Mouse (Mus musculus): Measurements from ENCODE around the gene Edem3.
A peak's percentile ranks its signal among the peaks of the same experiment; 100 is the strongest.

GRCm38 (mm10) chr1:151716024-151716710 lies 39.0 kb upstream of the Edem3 start:
- TF ChIP-seq POLR2A (IDR thresholded peaks at IDR 0.05; ENCODE audit: extremely low read depth, insufficient read depth, low read length) (no peak), CTCF (IDR thresholded peaks at IDR 0.05; ENCODE audit: extremely low read depth, insufficient read depth, low read length) (0 out of 2 replicates have a peak, but pooled peaks have one; percentile 4)

All from cortical plate, adult 2 months (tissue).